Mouse (Mus musculus) liver, embryonic 15.5 days (tissue): ENCODE measurements around the gene Vwa7. TPM values are rescaled to one million over a fixed set of nuclear protein-coding genes. Genes with fewer than 3 reads are reported as not detected.
"Not testable (repeated sequence)": the region's sequence is repeated elsewhere in the genome, so short reads cannot be mapped to it uniquely, and the experiment has no call there.

Experiments used
- ATAC-seq: fragments of 200-750 bp; cut with Nextera tagmentation; 2 replicates; pipeline ENCODE4 v1.8.0; 2017; ENCODE audit warnings: moderate number of reproducible peaks, mild to moderate bottlenecking, moderate library complexity; ENCODE audit not compliant: insufficient read depth
- H3K27ac ChIP-seq: fragments of 300-500 bp; sonication (generic); replicated peaks from 2 replicates; pipeline ENCODE4 v1.5.1; 2015; ENCODE audit warnings: mild to moderate bottlenecking, inconsistent platforms
- H3K27me3 ChIP-seq: fragments of 300-500 bp; sonication (generic); 2 replicates; pipeline ENCODE4 v1.6.1; 2015; ENCODE audit warnings: mild to moderate bottlenecking, inconsistent platforms
- H3K36me3 ChIP-seq: fragments of 300-500 bp; sonication (generic); replicated peaks from 2 replicates; pipeline ENCODE4 v1.6.1; 2015; ENCODE audit warnings: moderate library complexity, mild to moderate bottlenecking, inconsistent platforms
- H3K4me1 ChIP-seq: fragments of 300-500 bp; sonication (generic); replicated peaks from 2 replicates; pipeline ENCODE4 v1.6.1; 2015; ENCODE audit warnings: inconsistent platforms
- H3K4me2 ChIP-seq: fragments of 300-500 bp; sonication (generic); 2 replicates; pipeline ENCODE4 v1.6.1; 2015; ENCODE audit warnings: moderate library complexity, mild to moderate bottlenecking, inconsistent platforms
- H3K4me3 ChIP-seq: fragments of 300-500 bp; sonication (generic); replicated peaks from 2 replicates; pipeline ENCODE4 v1.5.1; 2015; ENCODE audit warnings: mild to moderate bottlenecking, inconsistent platforms
- H3K9ac ChIP-seq: fragments of 300-500 bp; sonication (generic); 2 replicates; pipeline ENCODE4 v1.6.1; 2015; ENCODE audit warnings: moderate library complexity, mild to moderate bottlenecking, inconsistent platforms
- H3K9me3 ChIP-seq: fragments of 300-500 bp; sonication (generic); replicated peaks from 2 replicates; pipeline ENCODE4 v1.6.1; 2016; ENCODE audit warnings: inconsistent platforms
- WGBS: fragments of 180-500 bp; shearing (Covaris S2); methylation state at CpG from one replicate; pipeline ENCODE4 v1.1.7; 2015; ENCODE audit warnings: mixed read lengths; ENCODE audit not compliant: insufficient replicate concordance; 5-methylcytosine and 5-hydroxymethylcytosine counted together
- polyA plus RNA-seq: library from polyadenylated mRNA; unstranded; fragments of >200 nt; fragmentation: Nextera tagmentation; extraction: Ambion mirVana; gene quantifications from 2 replicates; pipeline ENCODE4 v1.2.1, GENCODE M21; 2015

Gene Vwa7
- polyA plus RNA-seq, 1 experiment from 2014 or later: 0.09 TPM

GRCm38 (mm10) chr17:34982328-34982727, 34.1 kb upstream of the Vwa7 start:
- 0% methylated on average over 15 of the region's 15 CpGs for WGBS
- H3K9ac ChIP-seq: peak overlapping the region; percentile 88
- ATAC-seq: peak; percentile 32
- H3K4me3 ChIP-seq: peak overlapping the region; percentile 91
- H3K27me3 ChIP-seq: no peaks in the 10 kb centered on the region
- H3K4me2 ChIP-seq: peak overlapping the region; percentile 80
- no peaks in the 10 kb centered on the region for H3K9me3 ChIP-seq
- peaks cover 46% of the 10 kb centered on the region for H3K4me1 ChIP-seq
- peaks cover 24% of the 10 kb centered on the region for H3K36me3 ChIP-seq
- peak overlapping the region; percentile 98 for H3K27ac ChIP-seq

- Histone ChIP-seq H3K4me3 (no peak overlapping the region), H3K27ac (no peak overlapping the region), H3K36me3 (peaks cover 35% of the 10 kb centered on the region), H3K9ac (no peak overlapping the region), H3K4me2 (no peak overlapping the region), H3K4me1 (peaks cover 46% of the 10 kb centered on the region), H3K9me3 (no peaks in the 10 kb centered on the region), H3K27me3 (no peaks in the 10 kb centered on the region)
- ATAC-seq: no peak
- WGBS: 60% methylated on average over 2 of the region's 2 CpGs
Observed at GRCm38 (mm10) chr17:34984218-34984617, 32.2 kb upstream of the Vwa7 start.

- Histone ChIP-seq H3K4me1 (peaks cover 38% of the 10 kb centered on the region), H3K36me3 (peaks cover 53% of the 10 kb centered on the region), H3K9me3 (no peaks in the 10 kb centered on the region), H3K9ac (no peak overlapping the region), H3K27ac (0 out of 2 replicates have a peak overlapping the region, but pooled peaks have one; percentile 7), H3K4me3 (no peak overlapping the region), H3K4me2 (no peak overlapping the region), H3K27me3 (no peaks in the 10 kb centered on the region)
- no peak for ATAC-seq
Observed at GRCm38 (mm10) chr17:34994751-34995150, 21.6 kb upstream of the Vwa7 start.

- H3K27me3 ChIP-seq, H3K4me2 ChIP-seq, H3K9ac ChIP-seq, H3K27ac ChIP-seq, H3K9me3 ChIP-seq, ATAC-seq, H3K4me3 ChIP-seq: not testable (repeated sequence)
- Histone ChIP-seq H3K36me3 (peaks cover 51% of the 10 kb centered on the region), H3K4me1 (peaks cover 42% of the 10 kb centered on the region)
- WGBS: 81% methylated on average over 4 of the region's 4 CpGs
Observed at GRCm38 (mm10) chr17:34995192-34995591, 21.2 kb upstream of the Vwa7 start.

- Histone ChIP-seq H3K36me3 (peaks cover 43% of the 10 kb centered on the region), H3K27ac (peak overlapping the region; percentile 61; the same call in 1 of the 2 replicates), H3K4me3 (peak overlapping the region; percentile 12; the same call in 1 of the 2 replicates), H3K4me2 (peak overlapping the region; percentile 36; the same call in 1 of the 2 replicates), H3K4me1 (peaks cover 42% of the 10 kb centered on the region)
- H3K27me3 ChIP-seq, ATAC-seq, H3K9ac ChIP-seq, H3K9me3 ChIP-seq: not testable (repeated sequence)
- WGBS: 82% methylated on average over 4 of the region's 4 CpGs
Observed at GRCm38 (mm10) chr17:34995927-34996326, 20.5 kb upstream of the Vwa7 start.

- H3K36me3 ChIP-seq: peaks cover 37% of the 10 kb centered on the region
- H3K4me3 ChIP-seq: peak overlapping the region; percentile 77
- H3K27ac ChIP-seq: peak overlapping the region; percentile 71
- H3K4me2 ChIP-seq: peak overlapping the region; percentile 95
- 57% methylated on average over 13 of the region's 14 CpGs for WGBS
- H3K4me1 ChIP-seq: peaks cover 44% of the 10 kb centered on the region
- no peaks in the 10 kb centered on the region for H3K27me3 ChIP-seq
- H3K9ac ChIP-seq: peak overlapping the region; percentile 28
- no peak for ATAC-seq
- no peaks in the 10 kb centered on the region for H3K9me3 ChIP-seq
Observed at GRCm38 (mm10) chr17:34996411-34997141, 19.8 kb upstream of the Vwa7 start.

- peaks cover 50% of the 10 kb centered on the region for H3K4me1 ChIP-seq
- H3K27ac ChIP-seq: peak overlapping the region; percentile 71
- H3K9ac ChIP-seq: peak overlapping the region; percentile 28; the same call in 1 of the 2 replicates
- 72% methylated on average over 5 of the region's 5 CpGs for WGBS
- peak overlapping the region; percentile 95 for H3K4me2 ChIP-seq
- peak overlapping the region; percentile 77 for H3K4me3 ChIP-seq
- H3K36me3 ChIP-seq: peaks cover 34% of the 10 kb centered on the region
- no peaks in the 10 kb centered on the region for H3K9me3 ChIP-seq
- H3K27me3 ChIP-seq: no peaks in the 10 kb centered on the region
- ATAC-seq: no peak
Observed at GRCm38 (mm10) chr17:34997142-34997483, 19.3 kb upstream of the Vwa7 start.

- peaks cover 31% of the 10 kb centered on the region for H3K36me3 ChIP-seq
- H3K27me3 ChIP-seq: no peaks in the 10 kb centered on the region
- H3K4me2 ChIP-seq: peak overlapping the region; percentile 95
- H3K9me3 ChIP-seq: no peaks in the 10 kb centered on the region
- peaks cover 66% of the 10 kb centered on the region for H3K4me1 ChIP-seq
- peak overlapping the region; percentile 77 for H3K4me3 ChIP-seq
- 63% methylated on average over 15 of the region's 15 CpGs for WGBS
- H3K9ac ChIP-seq: peak overlapping the region; percentile 76
- peak overlapping the region; percentile 91 for H3K27ac ChIP-seq
- ATAC-seq: no peak
Observed at GRCm38 (mm10) chr17:34998526-34999430, 17.6 kb upstream of the Vwa7 start.

GRCm38 (mm10) chr17:34999871-35000716, 16.3 kb upstream of the Vwa7 start:
- H3K9me3 ChIP-seq, H3K27me3 ChIP-seq: not testable (repeated sequence)
- peak overlapping the region; percentile 94 for H3K9ac ChIP-seq
- peak; percentile 38 for ATAC-seq
- 5% methylated on average over 30 of the region's 32 CpGs for WGBS
- peak overlapping the region; percentile 95 for H3K4me2 ChIP-seq
- peaks cover 43% of the 10 kb centered on the region for H3K36me3 ChIP-seq
- H3K4me1 ChIP-seq: peaks cover 78% of the 10 kb centered on the region
- H3K27ac ChIP-seq: peak overlapping the region; percentile 97
- H3K4me3 ChIP-seq: peak overlapping the region; percentile 77

GRCm38 (mm10) chr17:35000717-35001451, 15.5 kb upstream of the Vwa7 start, which contains the start of gene Vars:
Gene Vars (plus strand): TSS chr17:35000987.
- peaks cover 51% of the 10 kb centered on the region for H3K36me3 ChIP-seq
- peak; percentile 85 for ATAC-seq
- H3K27ac ChIP-seq: peak within 1 kb of the TSS; percentile 97
- H3K9me3 ChIP-seq: no peaks in the 10 kb centered on the region
- under 1% methylated on average over 81 of the region's 83 CpGs for WGBS
- H3K4me1 ChIP-seq: peaks cover 76% of the 10 kb centered on the region
- H3K27me3 ChIP-seq: no peaks in the 10 kb centered on the region
- peak within 1 kb of the TSS; percentile 94 for H3K9ac ChIP-seq
- peak within 1 kb of the TSS; percentile 95 for H3K4me2 ChIP-seq
- peak within 1 kb of the TSS; percentile 77 for H3K4me3 ChIP-seq
